Mouse (Mus musculus): ENCODE data around the gene Srsf5. TPM values are rescaled to one million over a fixed set of nuclear protein-coding genes. Genes with fewer than 3 reads are reported as not detected.

Gene Srsf5
- polyA plus RNA-seq, 1 experiment from 2014 or later, result 439 TPM

GRCm38 (mm10) chr12:80995326-80995725 lies 50.0 kb downstream of the Srsf5 start:
- peaks cover 32% of the 10 kb centered on the region for H3K27me3 ChIP-seq (replicated peaks)
- WGBS, result 83% methylated on average over 4 of the region's 4 CpGs
- H3K4me1 ChIP-seq (replicated peaks), result peaks cover 7% of the 10 kb centered on the region
- no peak overlapping the region for H3K4me2 ChIP-seq
- peaks cover 5% of the 10 kb centered on the region for H3K9me3 ChIP-seq (replicated peaks)
- H3K9ac ChIP-seq, result no peak overlapping the region
- no peak overlapping the region for H3K4me3 ChIP-seq
- ATAC-seq (ENCODE audit: insufficient number of reproducible peaks, low FRiP score), result no peak
- no peaks in the 10 kb centered on the region for H3K36me3 ChIP-seq
- H3K27ac ChIP-seq (ENCODE audit: poor library complexity, severe bottlenecking), result no peak overlapping the region

GRCm38 (mm10) chr12:80997652-80998051 lies 52.3 kb downstream of the Srsf5 start:
- Histone ChIP-seq H3K36me3 (no peaks in the 10 kb centered on the region), H3K9me3 (replicated peaks) (peaks cover 5% of the 10 kb centered on the region), H3K27me3 (replicated peaks) (peaks cover 32% of the 10 kb centered on the region), H3K9ac (no peak overlapping the region), H3K4me1 (replicated peaks) (peaks cover 7% of the 10 kb centered on the region), H3K4me3 (no peak overlapping the region), H3K4me2 (no peak overlapping the region), H3K27ac (ENCODE audit: poor library complexity, severe bottlenecking) (no peak overlapping the region)
- WGBS, result 78% methylated on average over 4 of the region's 4 CpGs
- ATAC-seq (ENCODE audit: insufficient number of reproducible peaks, low FRiP score), result no peak

- Histone ChIP-seq H3K9me3 (replicated peaks) (peaks cover 5% of the 10 kb centered on the region), H3K9ac (no peak overlapping the region), H3K27ac (ENCODE audit: poor library complexity, severe bottlenecking) (no peak overlapping the region), H3K4me3 (peak overlapping the region; percentile 36), H3K36me3 (no peaks in the 10 kb centered on the region), H3K4me1 (replicated peaks) (peaks cover 7% of the 10 kb centered on the region), H3K27me3 (replicated peaks) (peaks cover 32% of the 10 kb centered on the region), H3K4me2 (peak overlapping the region; percentile 64)
- 5% methylated on average over 33 of the region's 33 CpGs for WGBS
- no peak for ATAC-seq (ENCODE audit: insufficient number of reproducible peaks, low FRiP score)
Measured at GRCm38 (mm10) chr12:80998528-80999221, 53.4 kb downstream of the Srsf5 start.

Other genes starting within 250 kb of the Srsf5 start
- gene Ccdc177, start 184.8 kb upstream of the Srsf5 start, polyA plus RNA-seq (2016; fragmentation: Nextera tagmentation; extraction: Ambion mirVana), result 0.03 TPM in 1 of 2 replicates, not detected in the other
- gene Susd6, start 155.0 kb upstream of the Srsf5 start, polyA plus RNA-seq (2016; fragmentation: Nextera tagmentation; extraction: Ambion mirVana), result 22.4 and 22.7 TPM in 2 replicates
- 0.53 and 0.64 TPM in 2 replicates for gene Slc10a1, start 23.2 kb downstream of the Srsf5 start, polyA plus RNA-seq (2016; fragmentation: Nextera tagmentation; extraction: Ambion mirVana)
- 5.8 and 6.9 TPM in 2 replicates for gene Smoc1, start 81.3 kb downstream of the Srsf5 start, polyA plus RNA-seq (2016; fragmentation: Nextera tagmentation; extraction: Ambion mirVana)

Measured in heart, embryonic 12.5 days (tissue).